Mouse (Mus musculus) liver, postnatal 0 days (tissue): ENCODE measurements around the gene Ppp3cb.

Experiments
- CTCF ChIP-seq: sonication (generic); IDR thresholded peaks from 2 replicates; pipeline ENCODE4 v1.5.1; 2016; ENCODE audit warnings: antibody characterized with exemption, low read depth
- EP300 ChIP-seq: IDR thresholded peaks from 2 replicates; pipeline ENCODE4 v1.6.1; 2016; ENCODE audit warnings: antibody characterized with exemption, low read depth, mild to moderate bottlenecking

GRCm38 (mm10) chr14:20595781-20596180 lies 49.4 kb upstream of the Ppp3cb start:
- no peak for TF ChIP-seq CTCF
- no peak for TF ChIP-seq EP300
